Mouse (Mus musculus): ENCODE data around the gene Grrp1. TPM values are rescaled to one million over a fixed set of nuclear protein-coding genes. Genes with fewer than 3 reads are reported as not detected.
"Not testable (repeated sequence)": the region's sequence is repeated elsewhere in the genome, so short reads cannot be mapped to it uniquely, and the experiment has no call there.

Grrp1 gene
- total RNA-seq (2021) = 1 to 10 TPM; 6.0 to 7.6 TPM

- no peak for DNase-seq (ENCODE audit: low spot score)
- intact Hi-C loops (cut with DNase I) = no loop called here
Measured at GRCm38 (mm10) chr4:134253722-134254324, at the start of gene Grrp1. Gene Grrp1, minus strand, starts transcription at chr4:134254106.

DNA sequence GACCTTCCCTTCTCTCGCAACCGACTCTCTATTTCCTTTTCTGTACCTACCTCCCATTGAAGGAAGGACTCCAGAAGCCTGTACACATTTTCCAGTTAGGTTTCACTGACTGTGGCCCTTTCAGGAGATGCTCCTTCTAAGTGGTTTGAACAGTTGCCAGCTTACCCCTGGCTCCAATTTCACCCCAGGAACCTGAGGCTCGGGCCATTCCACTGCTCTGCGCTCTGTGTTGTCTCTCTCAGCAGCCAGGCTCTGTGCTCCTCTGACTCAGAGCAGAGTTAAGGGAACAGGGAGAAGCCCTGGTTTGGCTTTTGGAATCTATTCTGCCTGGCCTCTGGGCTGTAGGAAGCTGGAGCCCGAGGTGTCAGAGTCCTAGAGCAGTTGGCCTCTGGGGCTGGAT, 48.2 kb upstream of the Grrp1 start:
- intact Hi-C loops (cut with DNase I) = no loop called here
- DNase-seq (ENCODE audit: low spot score) = no peak

DNA sequence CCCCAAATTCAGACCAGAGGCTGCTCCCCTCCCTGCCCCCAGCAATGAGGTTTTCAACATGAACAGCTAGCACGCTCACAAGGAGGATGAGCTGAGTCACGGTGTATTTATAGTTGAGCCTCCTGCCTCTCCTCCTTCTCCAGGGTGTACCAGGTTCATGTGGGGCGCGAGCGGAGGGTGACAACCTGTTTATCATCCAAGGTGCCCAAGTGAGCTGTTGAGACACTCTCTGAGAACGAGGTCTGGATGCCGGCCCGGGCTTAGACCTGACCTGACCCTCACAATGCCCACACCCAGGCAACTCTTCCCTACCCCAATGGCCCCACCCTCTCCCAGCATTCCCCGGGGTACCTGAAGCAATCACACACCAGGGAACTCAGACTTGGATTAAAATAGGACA, 46.4 kb upstream of the Grrp1 start:
- DNase-seq (ENCODE audit: low spot score) = peak; percentile 55
- intact Hi-C loops (cut with DNase I) = loop anchor here (2.0 kb wide), 1 partner anchor 14 kb away; the partner anchor contains the start of gene Trim63

- DNase-seq (ENCODE audit: low spot score) = no peak
- intact Hi-C loops (cut with DNase I) = no loop called here
Measured at GRCm38 (mm10) chr4:134299498-134299810, 45.5 kb upstream of the Grrp1 start.

- no peak for DNase-seq (ENCODE audit: low spot score)
- intact Hi-C loops (cut with DNase I) = no loop called here
Measured at GRCm38 (mm10) chr4:134298626-134299497, 45.0 kb upstream of the Grrp1 start.

DNA sequence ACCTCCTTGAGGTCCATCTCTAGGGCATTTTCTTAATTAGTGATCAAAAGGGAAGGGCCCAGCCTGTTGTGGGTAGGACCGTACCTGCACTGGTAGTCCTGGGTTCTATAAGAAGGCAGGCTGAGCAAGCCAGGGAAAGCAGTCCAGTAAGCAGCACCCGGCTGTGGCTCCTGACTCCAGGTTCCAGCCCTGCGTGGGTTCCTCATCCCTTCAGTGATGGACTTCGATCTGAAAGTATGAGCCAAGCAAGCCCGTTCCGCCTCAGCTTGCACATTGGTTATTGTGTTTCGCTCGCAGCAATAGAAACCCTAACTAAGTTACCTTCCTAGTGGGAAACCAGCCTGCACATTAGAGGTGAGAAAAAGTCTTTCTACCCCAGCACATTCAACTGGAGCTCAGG, 43.5 kb upstream of the Grrp1 start:
- intact Hi-C loops (cut with DNase I) = no loop called here
- DNase-seq (ENCODE audit: low spot score) = no peak

DNA sequence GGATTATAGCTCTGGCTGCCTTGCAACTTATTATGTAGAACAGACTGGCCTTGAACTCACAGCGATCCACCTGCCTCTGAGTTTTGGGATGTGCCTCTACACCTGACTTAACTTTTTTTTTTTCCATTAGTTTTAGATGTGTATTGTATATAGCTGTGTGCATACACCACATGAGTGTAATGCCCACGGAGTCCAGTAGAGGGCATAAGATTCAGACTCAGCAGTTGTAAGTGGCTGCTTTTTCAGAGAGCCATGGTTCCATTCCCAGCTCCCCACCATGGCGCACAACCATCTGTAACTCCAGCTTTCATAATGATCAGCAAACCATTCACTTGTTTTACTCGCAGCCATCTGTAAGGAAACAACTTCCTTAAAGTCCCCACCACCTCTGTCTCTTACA, 42.6 kb upstream of the Grrp1 start:
- intact Hi-C loops (cut with DNase I) = no loop called here
- DNase-seq (ENCODE audit: low spot score) = no peak

GRCm38 (mm10) chr4:134296096-134296495, 42.2 kb upstream of the Grrp1 start:
- intact Hi-C loops (cut with DNase I); DNase-seq (ENCODE audit: low spot score): not testable (repeated sequence)

- intact Hi-C loops (cut with DNase I) = loop anchor here (2.0 to 5.0 kb wide), 3 partner anchors 23 to 256 kb away; no protein-coding TSS in a partner anchor
Measured at GRCm38 (mm10) chr4:134293692-134294163, 39.8 kb upstream of the Grrp1 start.

GRCm38 (mm10) chr4:134293061-134293691, 39.3 kb upstream of the Grrp1 start:
- intact Hi-C loops (cut with DNase I) = loop anchor here (2.0 to 5.0 kb wide), 3 partner anchors 24 to 256 kb away; no protein-coding TSS in a partner anchor
- DNase-seq (ENCODE audit: low spot score) = no peak

More at GRCm38 (mm10) chr4:134293692-134294163, 39.8 kb upstream of the Grrp1 start:
- DNase-seq (ENCODE audit: low spot score) = peak; percentile 26

- DNase-seq (ENCODE audit: low spot score) = no peak
- intact Hi-C loops (cut with DNase I) = loop anchor here (2.0 to 5.0 kb wide), 3 partner anchors 25 to 255 kb away; no protein-coding TSS in a partner anchor
Measured at GRCm38 (mm10) chr4:134292067-134292466, 38.2 kb upstream of the Grrp1 start.

- intact Hi-C loops (cut with DNase I) = no loop called here
- DNase-seq (ENCODE audit: low spot score) = no peak
Measured at GRCm38 (mm10) chr4:134288397-134289256, 34.7 kb upstream of the Grrp1 start.

GRCm38 (mm10) chr4:134287575-134288025, 33.7 kb upstream of the Grrp1 start, which contains the start of gene Pdik1l:
Gene Pdik1l, minus strand, starts transcription at chr4:134287895.
- intact Hi-C loops (cut with DNase I) = loop anchor here (2.0 kb wide), 2 partner anchors 37 to 101 kb away; partner anchors contain the start of gene Cep85
- DNase-seq (ENCODE audit: low spot score) = peak; percentile 46

GRCm38 (mm10) chr4:134287168-134287564, 33.3 kb upstream of the Grrp1 start:
- intact Hi-C loops (cut with DNase I) = loop anchor here (2.0 kb wide), 2 partner anchors 36 to 100 kb away; partner anchors contain the start of gene Cep85

GRCm38 (mm10) chr4:134286226-134287167, 32.6 kb upstream of the Grrp1 start:
- DNase-seq (ENCODE audit: low spot score) = no peak
- intact Hi-C loops (cut with DNase I) = loop anchor here (2.0 kb wide), 2 partner anchors 36 to 100 kb away; partner anchors contain the start of gene Cep85

More at GRCm38 (mm10) chr4:134287168-134287564, 33.3 kb upstream of the Grrp1 start:
- DNase-seq (ENCODE audit: low spot score) = peak; percentile 91

GRCm38 (mm10) chr4:134284942-134285341, 31.0 kb upstream of the Grrp1 start:
- intact Hi-C loops (cut with DNase I) = no loop called here
- no peak for DNase-seq (ENCODE audit: low spot score)

DNA sequence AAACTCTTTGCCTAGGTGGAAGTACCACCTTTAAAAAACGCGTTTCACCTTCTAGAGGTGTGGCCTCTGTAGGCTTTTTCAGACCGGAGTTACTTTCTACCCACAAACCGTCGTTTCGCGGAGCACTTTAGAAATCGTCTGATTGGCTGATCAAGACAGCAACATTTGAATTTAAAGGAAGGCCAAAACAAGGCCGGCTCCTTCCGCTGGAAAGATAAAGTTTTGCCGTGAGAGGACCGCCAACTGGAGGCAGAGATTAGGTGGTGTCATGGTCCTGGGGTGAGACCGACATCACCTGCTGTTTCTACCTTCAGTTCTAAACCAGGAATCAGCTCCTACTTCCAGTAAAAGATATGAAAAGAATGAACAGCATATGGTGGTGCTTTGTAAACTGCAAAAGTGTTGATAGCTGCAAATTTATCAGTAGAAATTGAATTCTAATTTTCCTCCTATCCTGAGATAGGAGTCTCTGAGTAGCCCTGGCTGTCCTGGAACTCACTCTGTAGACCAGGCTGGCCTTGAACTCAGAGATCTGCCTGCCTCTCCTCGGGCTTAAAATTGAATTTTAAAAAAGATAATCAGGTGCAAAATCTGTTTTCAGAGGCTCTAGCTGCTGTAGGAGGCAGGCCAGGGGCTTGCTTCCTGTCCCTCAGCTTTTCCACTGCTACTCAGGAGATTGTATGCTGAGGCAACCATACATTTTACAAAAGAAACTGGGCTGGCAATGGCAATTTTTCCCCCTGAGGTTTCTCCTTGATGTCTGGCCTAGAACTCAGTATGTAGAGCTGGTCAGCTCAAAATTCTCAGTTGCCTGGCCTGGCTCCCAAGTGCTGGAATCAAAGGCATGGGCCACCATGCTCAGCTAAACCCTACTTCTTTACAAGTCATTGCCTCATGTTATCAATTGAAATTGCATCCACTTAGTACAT, 19.8 kb upstream of the Grrp1 start:
- DNase-seq (ENCODE audit: low spot score) = no peak

More for the DNA sequence above, 19.8 kb upstream of the Grrp1 start:
- intact Hi-C loops (cut with DNase I) = no loop called here
